Mouse (Mus musculus) bone marrow, adult 2 months (tissue): ENCODE data around the gene Rbm6.

ENCODE experiments used
- CTCF ChIP-seq: fragments of 200-500 bp; IDR thresholded peaks from 2 replicates; pipeline ENCODE4 v1.5.1; 2011; ENCODE audit warnings: low read length, control low read depth; ENCODE audit not compliant: control insufficient read depth, insufficient read depth
- POLR2A ChIP-seq: fragments of 200-500 bp; IDR thresholded peaks from 2 replicates; pipeline ENCODE4 v1.6.1; 2011; ENCODE audit warnings: low read depth, mild to moderate bottlenecking, control low read depth, low read length, borderline replicate concordance; ENCODE audit not compliant: control insufficient read depth

DNA sequence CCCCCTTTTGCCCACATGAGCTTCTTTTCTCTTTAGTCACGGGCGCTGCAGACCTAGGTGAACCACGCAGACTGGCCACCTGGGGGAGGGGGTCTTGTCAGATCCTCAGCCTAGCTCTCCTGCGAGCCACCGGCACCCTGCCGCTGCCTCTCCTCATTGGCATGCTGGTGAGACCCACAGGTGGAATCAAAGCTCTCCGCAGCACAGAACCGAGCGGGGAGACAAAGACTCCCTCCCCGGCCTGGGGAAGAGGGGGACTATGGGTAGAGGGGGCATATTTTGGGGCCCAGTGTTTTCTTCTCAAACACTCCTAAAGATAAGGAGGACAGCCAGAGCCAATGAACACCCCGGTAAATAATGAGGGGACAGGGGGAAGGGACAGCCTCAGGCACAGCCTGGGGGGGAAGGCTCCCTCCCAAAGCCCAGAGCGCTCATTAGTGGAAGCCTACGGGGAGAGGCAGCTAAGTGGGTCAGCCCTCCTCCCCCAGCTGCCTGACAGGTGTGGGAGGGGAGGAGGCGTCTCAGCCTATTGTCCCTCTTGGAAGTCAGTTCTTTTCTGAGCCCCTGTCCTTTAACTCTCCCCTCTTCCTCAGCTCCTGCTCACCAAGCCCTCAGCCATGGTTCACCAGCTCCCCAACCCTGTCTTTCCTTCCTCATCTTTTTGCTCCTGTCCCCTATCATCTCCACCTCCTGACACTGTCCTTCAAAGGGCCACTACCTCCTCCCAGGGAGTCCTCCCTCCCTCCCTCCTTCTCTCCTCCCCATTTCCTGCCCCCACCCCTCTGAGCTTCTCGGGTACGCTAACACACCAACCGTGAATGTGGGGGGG is 137.5 kb downstream of the Rbm6 start:
- TF ChIP-seq CTCF, result no peak
- no peak for TF ChIP-seq POLR2A
